Mouse (Mus musculus) cerebellum, postnatal 4 days (tissue): ENCODE measurements around the gene Gm572.

Source experiments
- DNase-seq, 2 experiments: peaks; one replicate each; pipeline ENCODE4 v3.0.0; 2022; ENCODE audit warnings: low spot score in 2 of 2, mixed read lengths in 1 of 2

Gm572 gene

DNA sequence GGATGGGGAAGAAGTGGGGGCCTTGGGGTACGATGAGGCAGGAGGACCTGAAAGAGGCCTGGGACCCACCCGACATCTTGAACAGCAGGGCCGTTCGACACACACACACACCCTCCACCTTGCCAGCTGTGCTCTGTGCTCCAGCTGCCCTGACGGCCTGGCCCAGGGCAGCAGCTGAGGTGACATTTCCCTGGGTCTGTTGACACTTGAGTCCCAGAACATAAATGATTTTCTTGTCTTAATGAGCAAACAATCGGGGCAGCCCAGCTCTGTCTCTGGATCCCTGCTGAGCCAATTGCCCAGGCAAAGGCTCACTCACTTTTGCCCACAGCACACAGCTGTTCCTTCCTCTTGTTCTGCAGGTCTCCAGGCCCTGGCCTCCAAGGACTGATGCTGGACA, 20.9 kb downstream of the Gm572 start:
- DNase-seq, result no peak

DNA sequence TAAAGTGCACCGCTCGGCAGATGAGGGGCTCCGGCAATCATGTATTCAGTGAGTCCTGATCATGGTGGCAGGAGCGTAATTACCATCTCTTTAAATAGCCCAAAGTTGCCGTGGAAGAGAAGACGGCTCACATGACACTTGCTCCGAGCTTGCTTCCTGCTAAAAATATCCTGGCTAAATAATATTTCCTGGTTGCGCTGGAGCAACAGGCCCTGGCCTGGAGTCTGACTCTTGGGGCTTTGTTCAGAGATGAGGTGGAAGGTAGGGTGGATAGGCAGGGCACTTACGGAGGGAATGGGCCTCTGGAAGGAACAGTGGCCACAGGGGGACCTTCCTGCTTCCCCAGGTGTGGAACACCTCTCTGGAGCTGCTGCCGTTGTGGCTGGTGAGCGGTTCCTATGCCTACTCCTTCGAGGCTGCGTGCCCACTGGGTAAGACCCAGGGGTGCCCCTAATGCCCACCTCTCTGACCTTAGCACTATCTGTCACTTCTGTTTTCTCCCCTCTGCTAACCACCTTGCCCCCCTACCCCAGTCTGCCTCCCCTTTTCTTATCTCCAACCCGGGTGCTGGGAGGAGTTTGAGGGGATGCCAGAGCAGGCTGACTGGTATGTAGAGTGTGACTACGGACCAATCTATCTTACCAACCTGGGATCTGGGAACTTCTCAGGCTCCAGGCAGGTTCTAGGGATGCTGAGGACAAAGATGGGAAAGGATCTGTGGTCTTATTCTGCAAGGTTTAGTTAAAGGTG, 24.1 kb downstream of the Gm572 start:
- DNase-seq, result no peak

GRCm38 (mm10) chr4:148671230-148671947, 28.3 kb downstream of the Gm572 start:
- DNase-seq, result no peak

DNA sequence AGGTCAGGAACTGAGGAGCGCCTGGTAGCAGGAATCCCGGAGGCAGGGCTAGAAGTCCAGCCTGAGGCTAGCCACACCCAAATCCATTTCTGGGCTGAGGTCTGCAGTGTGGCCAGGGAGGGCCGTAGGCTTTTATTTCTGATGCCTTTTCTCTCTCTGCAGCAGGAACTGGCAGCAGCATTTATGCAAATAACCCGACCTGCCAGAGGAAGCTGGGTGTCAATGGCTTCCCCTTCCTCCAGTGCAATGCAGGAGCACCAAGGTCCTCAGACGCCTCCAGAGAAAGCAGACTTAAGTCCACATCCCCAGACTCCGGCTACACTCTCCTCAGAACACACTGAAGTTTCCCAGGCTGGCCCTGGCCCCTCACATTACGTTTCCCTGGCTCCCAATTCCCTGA, 31.9 kb downstream of the Gm572 start:
- DNase-seq, result no peak

- DNase-seq, result no peak
These were observed 33.3 kb downstream of the Gm572 start for GRCm38 (mm10) chr4:148676188-148676960.

DNA sequence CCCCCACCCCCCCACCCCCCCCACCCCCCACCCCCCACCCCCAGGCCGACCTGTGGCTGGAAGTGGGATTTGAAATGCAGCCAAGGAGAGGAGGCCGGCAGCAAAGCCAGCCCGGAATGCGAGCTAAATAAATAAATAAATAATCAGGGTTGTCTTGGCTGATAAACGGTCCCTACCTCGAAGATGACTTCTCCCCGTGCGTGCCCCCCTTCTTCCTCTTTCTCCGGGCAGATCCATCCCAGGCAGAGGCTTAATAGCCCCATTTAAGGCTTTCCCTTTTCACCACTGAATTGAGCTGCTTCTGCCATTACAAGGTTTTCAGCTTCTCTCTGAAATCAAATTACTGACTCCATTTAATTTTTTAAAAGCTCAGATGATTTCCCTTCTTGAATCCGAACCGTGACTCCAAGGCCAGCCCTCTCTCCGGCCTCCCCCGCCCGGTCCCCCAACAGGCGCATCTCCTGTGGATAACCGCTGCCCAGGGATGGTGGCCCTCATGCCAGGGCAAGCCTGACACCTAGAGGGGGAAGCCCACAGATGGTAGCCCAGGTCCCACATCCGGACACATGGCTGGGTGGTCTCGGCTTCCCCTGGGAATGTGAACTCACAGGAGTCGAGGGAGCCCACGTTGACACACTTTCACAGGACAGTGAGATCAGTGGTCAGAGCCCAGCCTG, 34.0 kb downstream of the Gm572 start:
- no peak for DNase-seq

DNA sequence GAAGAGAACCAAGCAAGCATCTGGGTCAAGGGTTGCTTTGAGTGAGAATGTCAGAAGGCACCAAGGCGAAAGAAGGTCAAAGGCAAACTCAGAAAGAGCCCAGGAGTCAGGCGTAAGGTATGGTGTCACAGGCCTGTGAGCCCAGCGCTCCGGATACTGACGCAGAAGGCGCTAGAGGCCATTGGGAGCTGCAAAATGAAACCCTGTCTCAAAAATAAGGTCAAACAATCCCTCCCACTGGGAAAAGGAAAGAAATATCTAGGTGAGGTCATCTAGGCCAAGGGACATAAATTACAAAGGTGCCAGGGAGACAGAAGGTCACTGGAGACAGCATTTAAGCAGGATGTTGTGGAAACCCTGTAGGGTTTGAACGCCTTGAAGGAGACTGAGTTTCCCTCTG, 35.0 kb downstream of the Gm572 start:
- DNase-seq, result no peak

GRCm38 (mm10) chr4:148680505-148681067, 37.5 kb downstream of the Gm572 start:
- no peak for DNase-seq

DNA sequence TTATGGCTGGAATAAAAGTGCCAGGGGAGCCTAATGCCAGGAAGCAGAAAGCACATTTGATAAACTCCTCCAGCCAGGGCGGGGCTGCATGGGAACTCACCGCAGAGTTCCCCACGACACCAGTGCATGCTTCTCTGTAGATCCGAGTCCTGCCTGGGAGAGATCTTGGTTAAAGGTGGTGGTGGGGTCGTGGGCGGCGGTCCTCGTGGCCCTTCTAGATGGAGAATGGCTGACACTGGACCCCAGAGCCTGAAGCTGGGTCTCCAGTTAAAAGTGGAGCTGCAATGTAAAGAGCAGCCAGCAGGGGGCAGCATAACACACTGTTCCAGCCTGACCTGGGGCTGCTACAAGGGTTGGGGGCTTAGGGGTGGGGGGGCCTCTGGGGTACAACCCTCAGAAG, 38.3 kb downstream of the Gm572 start:
- peak; percentile 59 to 71 for DNase-seq

- DNase-seq, result no peak
These were observed 39.8 kb downstream of the Gm572 start for GRCm38 (mm10) chr4:148682961-148683360.

DNA sequence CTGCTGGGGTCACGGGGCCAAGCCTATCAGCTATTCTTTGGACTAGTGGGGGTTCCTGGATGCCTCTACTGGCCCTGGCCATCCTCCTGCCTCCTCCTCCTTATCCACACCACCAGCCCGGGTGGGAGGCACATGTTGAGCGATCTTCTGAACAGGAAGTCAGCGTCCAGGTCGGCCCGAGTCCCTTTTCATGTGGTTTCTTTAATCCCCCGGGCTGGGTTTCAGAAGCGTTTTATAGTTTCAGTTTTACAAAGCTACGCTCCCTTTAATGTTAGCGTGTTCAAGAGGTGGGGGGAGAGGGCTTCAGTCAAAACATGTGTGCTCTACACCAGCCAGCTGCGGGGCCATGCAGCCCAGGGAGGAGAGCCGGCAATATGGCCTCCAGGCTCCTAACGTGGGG, 40.4 kb downstream of the Gm572 start:
- no peak for DNase-seq

DNA sequence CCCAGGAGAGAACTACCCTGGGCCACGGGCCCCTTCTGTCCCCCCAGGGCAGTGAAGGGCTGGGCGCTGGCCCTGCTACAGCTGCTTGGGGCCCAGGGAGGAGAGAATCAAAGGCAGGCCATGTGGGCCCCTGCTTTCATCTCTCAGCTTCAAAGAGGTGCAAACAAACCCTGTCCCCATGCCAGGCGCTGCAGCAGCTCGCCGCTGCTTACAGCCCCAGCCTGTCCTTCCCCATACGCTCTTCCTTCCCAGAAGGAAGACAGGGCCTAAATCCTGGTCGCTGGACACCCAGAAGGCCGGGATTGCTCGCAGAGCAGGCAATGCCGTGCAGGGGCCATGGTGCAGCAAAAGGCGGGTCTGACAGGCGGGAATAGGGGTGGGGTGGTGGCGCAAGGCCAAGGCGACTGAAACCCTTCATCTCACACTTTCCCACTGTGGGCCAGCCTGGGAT, 43.4 kb downstream of the Gm572 start:
- no peak for DNase-seq

DNA sequence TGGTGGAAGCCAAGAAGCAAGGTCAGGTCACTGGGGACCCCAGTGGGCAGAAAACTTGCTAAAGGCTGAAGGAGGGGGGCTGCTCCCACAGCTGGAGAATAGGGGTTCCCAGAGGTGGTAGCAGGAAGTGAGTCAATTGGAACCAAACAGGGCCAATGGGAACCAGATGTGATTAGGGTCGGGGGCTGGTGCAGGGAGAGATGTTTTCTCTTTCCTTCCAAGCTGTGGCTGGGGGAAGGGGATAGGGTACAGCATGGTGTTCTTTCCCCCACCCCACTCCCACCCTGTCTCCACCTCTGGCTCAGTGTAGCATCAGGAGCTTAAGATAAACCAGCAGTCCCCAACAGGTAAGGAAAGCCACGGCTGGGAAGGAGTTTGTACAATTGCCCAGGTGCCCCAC, 45.0 kb downstream of the Gm572 start:
- DNase-seq, result no peak

DNA sequence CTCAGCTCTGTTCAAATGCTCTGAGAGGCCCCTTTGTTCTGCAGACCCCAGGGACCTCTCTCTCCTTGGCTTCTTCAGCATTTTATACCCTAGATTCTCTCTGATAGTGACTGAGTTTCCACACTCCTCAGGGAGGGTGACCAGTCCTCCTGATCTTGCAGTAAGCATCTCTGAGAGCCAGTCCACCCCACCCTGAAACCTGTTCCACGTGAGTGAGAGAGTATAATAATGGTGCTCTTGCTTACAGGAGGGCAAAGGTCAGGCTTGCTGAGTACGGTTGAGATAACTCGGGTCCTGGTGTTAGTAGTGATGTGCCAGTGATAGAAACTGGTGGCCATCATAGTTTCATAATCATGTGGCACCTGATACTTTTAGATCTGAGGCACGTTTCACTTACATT, 48.1 kb downstream of the Gm572 start:
- no peak for DNase-seq

DNA sequence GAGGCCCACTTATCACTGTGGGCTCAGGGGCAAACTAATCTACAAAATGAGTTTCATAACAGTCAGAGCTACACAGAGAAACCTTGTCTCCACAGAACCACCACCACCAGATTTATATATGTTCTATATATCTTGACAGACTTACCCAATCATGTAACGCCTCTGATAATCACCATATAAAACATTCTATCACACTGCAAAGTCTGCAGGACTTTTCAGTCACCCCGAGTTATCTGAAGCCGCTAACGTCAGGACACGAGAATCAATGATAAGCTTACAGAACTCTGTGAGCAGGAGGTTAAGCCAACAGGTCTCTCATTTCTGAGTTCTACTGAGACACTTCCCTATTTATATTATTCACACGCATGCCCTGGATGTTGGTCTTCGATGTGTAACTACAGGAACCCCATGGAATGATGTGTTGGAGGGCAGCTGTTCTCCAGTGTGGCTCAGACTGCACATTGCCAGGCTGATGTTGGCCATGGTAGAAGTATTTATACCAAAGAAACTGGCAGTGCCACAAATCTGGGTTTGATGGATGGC, 50.4 kb downstream of the Gm572 start:
- DNase-seq, result no peak

- DNase-seq, result peak in 1 of 2 experiments; percentile 38
These were observed 61.6 kb downstream of the Gm572 start for GRCm38 (mm10) chr4:148704756-148705155.

- no peak for DNase-seq
These were observed 65.7 kb downstream of the Gm572 start for GRCm38 (mm10) chr4:148708836-148709235.

DNA sequence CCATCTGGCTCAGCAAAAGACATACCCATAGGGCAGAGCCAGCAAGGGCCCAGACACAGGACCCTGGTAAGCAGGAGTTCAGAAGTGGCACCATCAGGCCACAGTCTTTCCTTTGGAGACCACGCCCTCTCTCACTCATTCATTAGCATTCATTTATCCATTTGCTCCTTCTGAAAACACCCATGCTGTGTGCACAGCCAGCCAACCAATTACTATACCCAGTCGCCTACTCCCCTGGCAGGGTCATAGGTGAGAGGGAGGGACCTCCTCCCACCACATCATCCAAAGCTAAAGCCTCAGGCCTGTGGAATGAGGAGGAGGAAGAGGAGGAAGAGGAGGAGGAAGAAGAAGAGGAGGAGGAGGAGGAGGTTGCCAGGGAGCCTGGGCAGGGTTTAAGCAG, 67.3 kb downstream of the Gm572 start:
- no peak for DNase-seq

DNA sequence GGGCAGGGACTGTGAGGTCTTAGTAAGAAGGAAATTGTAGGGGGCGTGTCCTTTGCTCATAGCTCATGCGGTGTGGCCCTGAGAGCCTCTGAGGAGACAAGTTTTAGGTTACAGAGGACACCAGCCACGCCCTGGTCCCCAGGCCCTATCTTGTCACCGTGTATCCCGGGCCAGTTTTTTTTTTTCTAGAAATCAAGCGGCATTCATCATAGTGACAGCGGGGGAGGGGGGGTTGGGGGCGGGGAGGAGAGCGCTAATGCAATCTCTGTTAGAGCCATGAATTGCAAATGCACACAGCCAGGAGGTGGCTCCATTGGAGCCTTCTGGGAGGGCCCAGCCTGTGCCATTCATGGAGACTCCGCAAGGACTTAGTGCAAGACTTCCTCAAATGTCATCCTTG, 68.2 kb downstream of the Gm572 start:
- DNase-seq, result no peak

- DNase-seq, result no peak
These were observed 69.5 kb downstream of the Gm572 start for GRCm38 (mm10) chr4:148712632-148713031.

DNA sequence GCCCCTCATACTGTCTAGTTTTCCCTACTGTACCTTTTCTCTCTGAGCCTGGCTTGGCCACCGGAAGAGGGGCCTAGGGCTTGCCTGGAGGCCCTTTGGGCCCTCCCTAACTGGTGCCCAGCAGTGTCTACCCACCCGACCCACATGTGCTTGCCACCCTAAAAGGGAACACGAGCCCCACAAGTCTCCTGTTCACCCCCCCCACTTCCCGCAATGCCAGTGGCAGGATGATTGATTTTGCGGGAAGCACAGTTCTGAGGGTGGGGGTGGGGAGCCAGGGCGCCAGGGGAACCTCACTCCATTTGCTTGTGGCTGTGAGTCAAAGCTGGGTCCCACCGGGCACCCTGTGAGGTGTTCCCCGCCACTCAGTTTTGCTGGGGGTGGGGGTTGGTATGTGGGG, 70.9 kb downstream of the Gm572 start:
- no peak for DNase-seq
